Mouse (Mus musculus) left cerebral cortex, adult 18-20 months (tissue): ENCODE data around the gene Skor1. TPM values are rescaled to one million over a fixed set of nuclear protein-coding genes. Genes with fewer than 3 reads are reported as not detected.

Source experiments
- DNase-seq, 2 experiments: peaks; one replicate each; pipeline ENCODE4 v3.0.0; 2021 to 2022; ENCODE audit warnings: low spot score in 2 of 2, mixed read lengths in 1 of 2
- total RNA-seq, 2 experiments: library from RNA; stranded (reverse); gene quantifications; 2 replicates each; pipeline ENCODE4 v1.2.3; 2021

Skor1 gene
- total RNA-seq, 2 experiments from 2014 or later = 0.23 TPM

DNA sequence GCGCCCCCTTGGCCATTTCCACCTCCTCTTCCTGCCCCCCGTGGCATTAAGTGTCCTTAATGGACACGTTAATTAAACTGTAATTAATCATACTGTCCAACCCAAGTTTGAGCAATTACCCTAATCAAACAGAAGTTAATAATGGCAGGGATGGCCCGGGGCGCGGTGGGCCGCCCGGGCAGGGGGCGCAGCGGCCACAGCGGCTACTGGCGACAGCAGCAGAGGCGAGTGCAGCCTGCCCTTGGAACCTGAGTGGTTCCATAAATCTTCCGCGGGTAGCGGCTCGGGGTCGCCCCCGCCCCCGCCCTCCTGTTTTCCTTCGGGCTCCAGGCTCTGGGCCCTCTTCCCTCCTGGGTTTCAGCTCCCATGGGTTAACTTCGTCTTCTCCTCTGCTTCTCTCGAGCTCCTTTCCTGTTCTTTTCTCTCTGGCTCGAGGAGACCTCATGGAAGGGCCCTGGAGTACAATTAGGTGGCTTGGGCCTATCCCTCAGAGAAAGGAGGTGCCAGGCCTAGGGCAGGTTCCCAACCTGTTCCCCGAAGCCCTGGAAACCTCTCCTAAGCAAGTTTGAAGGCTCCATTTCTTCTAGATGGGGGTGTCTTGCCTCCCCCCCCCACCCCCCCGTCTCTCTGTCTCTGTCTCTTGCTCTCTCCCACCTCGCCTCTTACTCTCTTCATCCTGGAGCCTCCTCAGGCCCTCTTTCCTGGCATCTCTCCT lies 1.5 kb upstream of the Skor1 start:
- no peak for DNase-seq

DNA sequence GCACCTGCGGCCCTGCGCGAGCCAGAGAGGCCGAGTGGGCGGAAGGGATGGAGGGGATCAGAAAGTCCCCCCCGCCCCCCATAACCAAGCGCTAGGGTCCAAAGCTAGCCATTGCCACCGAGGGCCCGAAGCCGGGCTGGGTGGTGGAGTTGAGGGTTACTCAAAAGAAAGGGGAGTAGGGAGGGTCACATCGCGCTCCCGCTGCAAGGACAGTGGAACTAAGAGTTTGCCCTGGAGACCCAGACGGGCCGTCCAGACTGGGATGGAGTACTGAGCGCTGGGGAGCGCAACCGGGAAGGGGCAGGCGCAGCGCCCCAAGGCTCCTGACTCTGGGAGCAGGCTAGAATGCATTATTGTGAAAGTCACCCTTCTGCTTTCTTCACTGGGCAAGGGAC lies 608 bp upstream of the Skor1 start:
- DNase-seq = no peak

DNA sequence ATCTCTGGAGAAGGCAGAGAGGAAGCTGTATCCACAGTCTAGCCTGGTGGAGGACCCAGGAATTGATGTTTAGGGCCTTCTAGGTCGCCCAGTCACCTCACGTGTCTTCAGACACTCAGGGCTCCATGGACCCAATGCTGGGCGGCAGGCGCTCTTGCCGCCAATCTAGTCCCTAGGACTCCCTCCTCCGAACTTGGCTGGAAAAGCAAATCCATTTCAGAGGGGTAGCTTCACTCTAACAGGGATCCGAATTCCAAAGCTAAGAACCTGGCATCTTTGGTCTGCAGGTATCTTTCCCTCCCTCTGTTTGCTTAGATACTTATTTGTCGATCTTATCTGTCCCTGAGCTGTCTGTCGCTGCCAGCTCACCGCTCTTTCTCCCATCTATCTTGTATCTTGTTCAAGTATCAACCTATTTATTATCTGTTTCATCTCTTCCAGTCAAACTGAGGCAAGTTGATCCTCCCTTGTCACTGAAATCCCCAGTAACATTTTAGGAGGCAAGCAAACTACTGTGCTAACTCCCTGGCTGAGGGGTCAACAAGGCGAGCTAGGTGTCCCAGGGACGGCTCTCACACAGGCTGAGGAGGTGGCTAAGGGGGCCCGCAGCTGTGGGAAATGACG lies 863 bp downstream of the Skor1 start:
- no peak for DNase-seq

DNA sequence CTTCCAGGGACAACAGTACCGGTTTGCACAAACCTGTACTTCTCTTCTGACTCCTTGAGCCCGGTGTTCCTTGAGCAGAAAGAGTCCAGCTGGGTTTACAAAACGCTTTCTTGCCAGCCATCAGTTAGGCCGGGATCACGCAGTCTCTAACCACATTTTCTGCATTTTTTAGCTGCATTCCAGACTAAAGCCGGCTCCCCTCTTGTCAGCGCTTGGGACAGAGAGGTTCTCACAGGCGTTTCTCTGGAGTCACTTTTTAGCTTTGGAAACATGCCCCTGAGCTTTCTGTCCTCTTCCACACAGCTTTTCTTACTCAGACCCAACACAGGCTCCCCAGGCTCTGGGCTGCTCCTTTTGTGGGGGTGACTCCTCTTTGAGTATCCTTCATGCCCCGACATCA lies 1.5 kb downstream of the Skor1 start:
- no peak for DNase-seq

DNA sequence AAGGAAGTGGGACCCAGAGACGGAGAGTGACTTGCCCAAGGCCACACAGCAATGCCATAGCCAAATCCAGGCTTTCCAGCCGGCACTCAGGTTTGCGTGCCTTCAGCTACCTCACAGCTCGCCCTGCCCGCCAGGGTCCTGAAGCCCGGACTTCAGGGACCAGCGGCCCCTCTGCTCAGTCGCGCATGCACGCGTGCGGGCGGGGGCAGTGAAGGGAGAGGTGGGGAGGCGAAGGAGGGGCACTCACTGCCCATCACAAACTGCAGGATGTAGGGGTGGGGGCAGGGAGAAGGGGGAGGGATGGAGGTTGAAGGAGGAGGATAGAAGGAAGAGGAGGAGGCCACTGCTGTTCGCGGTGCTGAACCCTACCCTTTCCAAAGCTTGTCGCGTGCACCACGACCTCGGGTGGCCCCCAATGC lies 1.9 kb downstream of the Skor1 start:
- DNase-seq = no peak

DNA sequence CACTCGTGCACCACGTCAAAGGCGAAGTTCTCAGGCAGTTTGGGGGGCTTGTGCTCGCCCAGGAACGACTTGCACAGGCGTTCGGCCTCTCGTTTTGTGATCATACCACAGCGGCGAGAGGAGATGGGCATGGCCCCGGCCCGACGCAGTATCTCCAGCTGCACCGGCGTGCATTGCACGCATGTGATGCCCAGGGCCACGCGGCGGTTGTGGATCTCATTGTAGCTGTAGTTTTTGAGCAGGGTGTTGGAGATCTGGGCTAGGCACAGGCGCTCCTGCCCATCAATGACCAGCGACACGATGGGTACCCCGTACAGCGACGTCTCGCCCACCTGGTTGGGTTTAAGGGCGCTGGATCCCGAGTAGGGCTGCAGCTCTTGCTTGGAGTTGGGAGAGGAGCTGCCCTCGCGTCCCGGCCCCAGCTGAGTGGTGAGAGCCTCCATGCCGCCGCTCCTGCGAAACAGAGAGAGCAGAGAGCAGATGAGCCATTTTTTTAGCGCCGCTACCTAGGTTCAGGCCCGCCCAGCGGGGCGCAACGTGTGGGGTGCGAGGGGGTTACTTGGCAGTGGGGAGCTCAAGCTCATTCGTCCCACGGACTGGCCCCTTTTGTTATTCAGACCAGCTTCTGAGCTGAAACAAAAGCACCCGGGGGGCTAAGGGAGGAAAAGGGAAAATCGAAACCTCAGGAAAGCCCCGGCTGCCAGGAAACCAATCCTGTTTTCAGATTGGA lies 2.5 kb downstream of the Skor1 start:
- no peak for DNase-seq

DNA sequence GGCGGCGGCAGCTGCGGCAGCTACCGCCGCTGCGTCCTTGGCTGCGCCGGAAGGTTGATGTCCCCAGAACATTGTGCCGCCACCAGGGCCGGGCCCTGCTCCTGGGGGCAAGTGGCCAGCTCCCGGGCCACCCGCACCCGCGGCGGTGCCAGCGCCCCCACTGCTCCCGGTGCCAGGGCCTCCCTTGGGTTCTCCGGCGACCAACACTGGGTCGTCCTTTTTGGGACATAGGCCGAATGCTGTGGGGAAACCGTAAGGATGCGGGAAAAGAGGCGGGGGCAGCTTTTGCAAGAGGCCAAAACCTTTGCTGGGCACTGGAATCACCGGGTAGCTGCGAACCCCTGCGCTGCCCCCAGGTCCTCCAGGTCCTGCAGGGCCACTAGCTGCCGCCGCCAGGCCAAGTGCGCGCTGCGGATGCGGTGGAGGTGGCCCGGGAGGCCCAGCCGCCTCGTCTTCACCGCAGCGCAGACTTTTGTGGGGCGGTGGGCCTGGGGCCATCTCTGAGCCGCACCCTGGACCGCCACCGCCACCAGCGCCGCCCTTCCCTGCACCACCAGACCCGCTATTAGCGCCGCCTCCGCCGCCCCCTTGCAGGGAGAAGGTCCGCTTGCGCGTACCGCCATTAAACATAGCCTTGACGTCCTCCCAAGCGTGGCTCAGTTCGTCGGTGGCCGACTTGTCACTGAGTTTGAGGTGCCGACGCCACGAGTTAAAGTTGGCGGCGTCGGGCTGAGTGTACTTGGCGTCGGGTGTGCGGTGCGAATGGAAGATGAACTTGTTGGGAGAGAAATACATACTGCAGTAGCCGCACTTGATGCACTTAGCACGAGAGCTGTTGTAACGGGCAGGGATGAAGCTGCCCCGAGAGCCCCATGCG lies 3.3 kb downstream of the Skor1 start:
- DNase-seq = no peak

DNA sequence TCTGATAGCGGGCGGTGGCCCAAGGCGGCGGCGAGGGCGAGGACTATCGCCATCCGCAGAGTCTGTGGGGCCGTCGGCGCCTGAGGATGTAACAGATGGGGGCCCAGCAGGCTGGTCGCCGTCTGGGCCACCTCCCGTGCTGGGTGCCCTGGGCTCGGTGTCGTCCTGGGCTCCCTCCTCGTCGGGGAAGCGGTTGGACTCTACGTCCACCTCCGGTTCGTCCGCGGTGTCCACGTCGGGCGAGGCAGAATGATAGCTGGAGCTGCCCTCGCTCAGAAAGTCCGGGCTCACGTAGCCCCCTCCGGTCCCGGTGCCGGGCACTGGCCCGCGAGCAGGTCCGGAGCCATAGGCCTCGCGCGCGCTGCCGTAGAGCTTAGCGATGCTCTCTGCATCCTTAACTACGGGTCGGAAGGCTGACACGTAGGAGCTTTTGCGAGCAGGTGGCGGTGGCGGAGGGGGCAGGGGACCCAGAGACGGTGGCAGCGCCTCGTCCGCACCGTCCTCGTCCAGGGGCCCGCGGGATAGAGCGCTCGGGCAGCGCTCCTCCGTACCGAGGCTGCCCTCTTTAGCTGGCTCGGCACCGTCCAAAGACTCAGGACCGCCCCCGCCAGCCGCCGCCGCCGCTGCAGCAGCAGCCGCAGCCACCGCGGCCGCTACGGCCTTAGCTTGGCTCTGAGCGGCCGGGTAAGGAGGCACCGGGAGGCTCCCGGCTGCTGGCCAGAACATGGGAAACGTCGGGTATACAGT lies 4.1 kb downstream of the Skor1 start:
- DNase-seq = no peak

DNA sequence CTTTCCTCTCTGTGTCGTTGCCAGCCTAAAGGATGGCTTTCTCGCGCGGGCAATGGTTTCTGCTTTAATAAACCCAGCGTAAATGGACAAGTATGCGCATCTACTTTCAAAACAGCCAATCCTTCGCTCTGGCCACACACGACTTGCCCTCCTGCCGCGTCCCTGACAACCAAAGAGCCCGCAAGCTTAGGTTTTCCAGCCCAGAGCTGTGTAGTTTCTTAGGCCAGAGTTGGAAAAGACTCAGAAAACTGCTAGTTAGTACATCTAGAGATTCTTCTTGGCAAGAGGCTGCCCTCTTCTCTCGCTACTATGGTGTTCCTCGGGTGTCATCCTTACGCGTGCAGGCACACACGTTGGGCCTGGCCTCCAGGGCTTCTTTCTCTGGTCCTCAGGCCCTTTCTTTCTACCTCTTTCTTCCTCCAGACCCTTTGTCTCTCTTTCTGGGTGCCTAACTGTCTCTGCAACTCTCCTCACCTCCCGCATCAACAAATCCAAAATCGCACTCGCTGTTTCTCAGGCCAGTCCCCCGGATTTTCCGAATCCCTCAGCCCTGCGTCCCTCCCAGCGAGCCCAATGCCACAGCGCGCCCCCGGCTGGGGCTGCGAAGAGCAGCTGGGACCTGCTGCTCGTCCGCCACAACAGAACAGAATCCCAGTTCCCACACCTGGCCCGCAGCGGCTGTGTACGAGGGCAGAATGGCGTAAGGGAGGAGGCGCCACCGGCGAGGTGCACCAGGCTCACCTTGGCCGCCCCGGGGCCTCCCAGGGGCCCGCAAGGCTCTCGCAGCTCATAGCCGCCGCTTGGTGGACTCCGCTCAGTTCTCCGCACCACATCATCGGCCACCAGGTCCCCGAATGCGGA lies 4.9 kb downstream of the Skor1 start:
- no peak for DNase-seq

DNA sequence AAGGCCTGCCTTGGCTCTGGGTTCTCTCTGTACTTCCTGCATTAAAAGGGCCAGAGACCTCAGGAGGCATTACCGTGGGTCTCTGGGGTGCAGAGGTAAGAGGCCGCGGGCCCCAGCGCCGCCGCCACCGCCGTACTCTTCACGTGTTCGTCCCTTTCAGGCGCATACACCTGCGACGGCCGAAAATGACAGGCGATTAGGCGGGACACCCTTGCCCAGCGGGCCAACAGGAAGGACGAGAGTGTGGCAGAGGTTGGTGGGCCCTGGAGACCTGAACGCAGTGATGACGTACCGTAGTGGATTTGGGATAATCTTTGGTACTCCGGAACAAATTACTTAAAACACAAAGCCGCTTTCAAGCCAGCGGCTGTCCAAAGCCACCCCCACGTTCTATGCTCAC lies 5.5 kb downstream of the Skor1 start:
- no peak for DNase-seq

DNA sequence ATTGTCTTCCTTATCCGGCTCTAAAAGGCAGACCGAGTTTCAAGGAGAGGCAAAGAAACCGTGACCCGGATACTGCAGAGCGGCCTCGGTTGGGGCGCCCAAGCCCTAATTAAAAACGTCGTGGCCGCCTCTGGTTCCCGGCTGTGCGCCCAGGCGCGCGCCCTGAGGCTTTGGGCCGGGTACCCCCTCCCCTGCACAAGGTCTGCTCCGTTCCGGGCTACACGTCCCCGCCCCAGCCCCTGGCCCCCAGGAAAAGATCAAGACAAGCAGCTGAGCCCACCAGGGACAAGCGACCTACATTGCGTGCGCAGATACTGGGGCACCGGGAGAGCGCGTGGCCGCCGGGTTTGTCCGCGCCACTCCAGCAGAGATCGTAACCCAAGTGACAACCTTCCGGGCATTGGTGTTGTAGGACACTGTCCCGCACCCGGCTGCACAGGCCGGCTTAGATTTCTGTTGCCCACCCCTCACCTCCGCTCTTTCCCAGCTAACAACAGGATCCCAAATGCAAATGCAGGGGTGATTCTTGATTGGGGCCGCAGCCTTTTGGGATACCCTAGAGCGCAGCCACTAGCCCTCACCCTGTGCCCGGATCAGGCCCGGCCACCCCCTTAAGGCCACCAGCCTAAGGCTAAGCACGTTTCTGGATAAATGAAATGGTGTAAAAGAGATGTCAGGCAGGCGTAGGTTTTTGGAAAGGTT lies 6.3 kb downstream of the Skor1 start:
- no peak for DNase-seq

DNA sequence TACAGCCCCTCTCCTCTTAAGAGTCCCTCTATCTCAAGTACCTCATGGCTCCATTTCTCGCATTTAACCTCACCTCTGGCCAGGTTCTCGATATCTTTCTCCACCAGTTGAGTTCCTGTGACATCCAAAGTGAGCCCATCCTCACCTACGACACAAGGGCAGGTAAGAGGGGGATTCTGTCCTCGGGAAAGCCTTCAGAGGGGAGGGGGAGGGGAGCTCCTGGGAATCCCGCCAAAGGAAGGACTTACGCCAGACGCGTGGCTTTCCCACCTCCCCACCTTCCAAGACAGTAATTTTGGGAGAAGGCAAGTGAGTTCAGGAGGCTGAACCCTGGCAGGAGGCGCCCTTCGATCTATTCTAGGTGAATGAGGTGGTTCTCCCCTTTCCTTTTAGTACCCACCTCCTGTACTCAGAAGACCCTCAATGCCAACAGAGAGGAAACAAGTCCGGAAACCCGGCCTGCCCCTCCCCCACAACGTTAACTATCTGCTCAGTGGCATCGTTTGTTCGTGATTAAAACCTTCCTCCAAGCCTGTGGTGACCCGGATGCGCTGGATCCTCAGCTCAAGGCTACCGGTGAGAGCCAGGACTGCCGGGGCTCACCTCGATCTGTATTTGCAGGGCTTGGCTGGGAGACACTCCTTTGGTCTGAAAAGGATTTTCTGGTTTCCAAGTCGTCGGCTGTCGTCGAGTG lies 7.0 kb downstream of the Skor1 start:
- DNase-seq = no peak

DNA sequence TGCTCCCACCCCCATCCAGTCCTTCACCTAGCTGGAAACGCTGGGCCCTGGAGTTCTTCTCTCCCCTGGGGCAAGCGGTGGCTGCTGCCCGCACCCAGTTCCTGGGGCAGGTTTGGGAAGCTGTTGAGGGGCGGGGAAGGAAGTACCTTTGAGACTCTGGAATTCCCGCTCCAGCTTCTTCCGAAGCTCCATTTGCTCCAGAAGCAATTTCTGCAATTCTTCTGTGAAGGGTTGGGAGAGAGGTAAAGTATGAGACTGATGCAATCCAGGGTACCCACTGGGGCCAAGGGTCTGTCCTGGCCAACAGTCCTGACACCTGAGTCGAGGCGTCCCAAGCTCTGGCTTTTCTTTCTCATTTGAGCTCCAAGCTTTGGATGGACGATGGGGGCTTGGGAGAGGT lies 8.6 kb downstream of the Skor1 start:
- DNase-seq = no peak

DNA sequence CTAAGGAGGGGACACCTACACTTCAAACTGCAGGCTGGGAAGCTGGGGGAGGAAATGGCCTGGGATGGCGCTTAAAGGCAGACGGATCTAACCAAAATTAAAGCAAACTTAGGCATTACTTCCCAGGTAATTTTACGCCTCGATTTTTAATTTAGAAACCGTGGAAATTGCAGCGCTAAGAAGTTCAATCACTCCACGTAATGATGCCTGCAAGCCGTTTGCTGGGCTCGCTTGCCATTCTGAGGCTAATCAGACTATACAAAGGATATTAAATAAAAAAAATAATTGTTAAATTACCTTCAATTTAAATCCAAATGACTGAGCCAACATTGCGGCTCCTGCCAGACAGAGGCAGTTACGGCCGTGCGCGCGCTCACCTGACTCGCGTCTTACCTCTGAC lies 9.1 kb downstream of the Skor1 start:
- no peak for DNase-seq

DNA sequence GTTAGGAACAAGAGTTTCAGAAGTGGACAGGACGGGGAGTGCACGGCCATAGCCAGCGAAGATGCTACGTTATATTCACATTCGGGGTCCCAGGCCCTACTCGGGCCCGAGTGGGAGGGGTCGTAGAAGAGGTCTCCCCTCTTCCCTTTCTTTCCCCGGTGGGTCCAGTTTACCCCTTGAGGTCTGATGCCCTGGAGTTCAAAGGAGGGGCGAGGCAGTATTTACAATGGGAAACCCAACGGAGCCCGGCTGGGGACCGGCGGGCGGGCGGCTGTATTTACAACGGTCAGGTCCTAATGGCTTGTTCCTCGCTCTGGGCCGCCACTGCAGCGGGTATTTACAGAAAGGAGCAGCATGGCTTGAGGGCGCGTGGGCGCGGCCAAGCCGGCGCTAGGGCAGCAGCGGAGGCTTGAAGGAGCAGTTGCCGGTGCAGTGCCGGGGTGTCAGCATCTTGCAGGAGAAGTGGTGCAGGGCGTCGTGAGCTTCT lies 10.2 kb downstream of the Skor1 start:
- DNase-seq = no peak

DNA sequence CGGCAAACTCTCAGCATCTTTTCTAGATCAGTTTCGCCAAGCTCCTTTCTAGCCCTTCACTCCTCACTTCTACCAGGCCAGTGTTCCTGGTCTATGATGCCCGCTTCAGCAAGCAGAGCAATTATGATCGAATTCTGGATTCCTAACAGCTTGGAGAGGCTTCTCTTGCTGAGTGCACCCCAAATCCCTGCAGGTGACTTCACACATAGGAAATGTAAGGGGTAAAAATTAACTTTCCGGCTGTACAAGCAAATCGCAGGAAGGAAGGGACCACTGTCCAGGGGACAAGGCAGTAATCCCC lies 11.2 kb downstream of the Skor1 start:
- no peak for DNase-seq

DNA sequence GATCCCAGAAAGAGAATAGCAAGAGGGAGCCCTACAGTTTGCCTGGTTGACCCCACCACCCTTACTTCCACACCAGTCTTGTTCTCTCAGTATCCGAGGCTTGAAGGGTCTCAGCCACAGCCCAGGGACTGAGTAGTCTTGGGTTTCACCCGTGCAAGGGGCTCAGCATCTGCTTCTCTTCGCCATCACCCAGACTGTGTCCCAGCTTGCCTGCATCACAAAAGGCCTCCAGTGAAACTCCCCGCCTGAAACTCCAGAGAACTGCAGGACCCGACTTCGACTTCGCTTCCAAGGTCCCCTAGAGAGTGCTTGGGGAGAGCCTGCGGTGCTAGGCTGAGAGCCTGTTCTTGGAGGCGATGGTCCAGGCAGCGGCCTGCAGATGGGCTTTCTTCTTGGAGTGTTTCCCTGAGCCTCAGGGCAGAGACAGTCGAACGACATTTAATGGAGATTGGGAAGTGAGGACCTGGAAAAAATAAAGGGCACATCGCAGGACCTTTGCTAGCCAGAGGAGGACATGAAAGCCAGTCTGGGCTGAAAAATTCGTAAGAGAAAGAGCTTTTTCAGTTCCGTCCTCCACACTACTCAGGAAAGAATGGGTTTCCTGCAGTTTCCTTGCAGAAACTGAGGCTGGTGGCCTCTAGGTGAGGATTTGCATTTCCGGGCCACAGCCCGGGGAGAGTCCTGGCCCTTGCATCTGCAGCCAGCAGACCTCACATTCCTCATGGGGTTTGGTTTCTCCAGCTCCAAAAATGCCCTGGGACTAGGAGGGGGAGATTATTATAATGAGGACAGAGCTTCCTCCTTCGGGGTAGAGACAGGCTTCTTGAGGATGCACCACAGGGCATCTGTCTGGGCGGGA lies 11.8 kb downstream of the Skor1 start:
- no peak for DNase-seq

DNA sequence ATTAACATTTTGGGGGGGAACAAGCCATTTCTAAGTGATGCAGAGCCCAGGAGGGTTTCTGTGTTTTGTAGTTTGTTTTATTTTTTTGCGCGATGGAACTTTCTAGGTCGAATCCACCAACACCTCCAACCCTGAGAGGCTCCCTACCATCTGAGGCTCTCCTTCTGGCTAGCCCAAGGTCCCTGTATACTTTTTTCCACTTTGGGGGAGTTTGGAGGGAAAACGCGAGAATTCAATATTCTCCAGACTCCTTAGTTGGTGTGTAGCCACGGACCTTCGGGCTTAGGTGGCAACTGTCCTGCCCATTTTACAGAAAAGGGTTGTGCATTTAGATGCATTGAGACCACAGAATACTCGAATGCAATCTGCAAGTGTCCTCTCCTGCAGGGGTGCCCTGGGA lies 12.5 kb downstream of the Skor1 start:
- no peak for DNase-seq
